Mouse (Mus musculus) myocyte (in vitro differentiated cells): Measurements from ENCODE around the gene Pcna. TPM values are rescaled to one million over a fixed set of nuclear protein-coding genes. Genes with fewer than 3 reads are reported as not detected.

Experiments used
- H3K27me3 ChIP-seq: one replicate; pipeline ENCODE4 v1.6.1; 2011; ENCODE audit not compliant: control insufficient read depth, insufficient read depth, insufficient read length
- H3K36me3 ChIP-seq: one replicate; pipeline ENCODE4 v1.6.1; 2011; ENCODE audit not compliant: control insufficient read depth, insufficient read depth
- H3K4me2 ChIP-seq: one replicate; pipeline ENCODE4 v1.6.1; 2011; ENCODE audit warnings: low read depth, control low read depth
- H3K4me3 ChIP-seq: one replicate; pipeline ENCODE4 v1.5.1; 2011; ENCODE audit warnings: mild to moderate bottlenecking, control low read depth, moderate library complexity
- H3K79me2 ChIP-seq: one replicate; pipeline ENCODE4 v1.6.1; 2011; ENCODE audit not compliant: control insufficient read depth, insufficient read depth
- H3ac ChIP-seq: one replicate; pipeline ENCODE4 v1.6.1; 2011; ENCODE audit not compliant: control insufficient read depth, insufficient read length
- CEBPB ChIP-seq: IDR thresholded peaks from 2 replicates; pipeline ENCODE4 v1.6.1; 2011; ENCODE audit warnings: mild to moderate bottlenecking, moderate library complexity; ENCODE audit not compliant: poor library complexity, insufficient read depth, severe bottlenecking
- E2F4 ChIP-seq: IDR thresholded peaks from one replicate; pipeline ENCODE4 v1.6.1; 2011; ENCODE audit warnings: mild to moderate bottlenecking, control low read depth, moderate library complexity; ENCODE audit not compliant: insufficient read depth
- MAX ChIP-seq: IDR thresholded peaks from one replicate; pipeline ENCODE4 v1.6.1; 2011; ENCODE audit warnings: low read depth, mild to moderate bottlenecking, control low read depth
- MYOD1 ChIP-seq, 3 experiments: IDR thresholded peaks; one replicate each; pipeline ENCODE4 v1.6.1; 2011; ENCODE audit warnings: control low read depth in 2 of 3, low read depth in 2 of 3, mild to moderate bottlenecking in 2 of 3, moderate library complexity in 1 of 3; ENCODE audit not compliant: insufficient read length in 2 of 3, control insufficient read depth in 1 of 3
- MYOG ChIP-seq, 3 experiments: IDR thresholded peaks; one replicate each; pipeline ENCODE4 v1.6.1; 2011; ENCODE audit warnings: control low read depth in 2 of 3, low read depth in 2 of 3, mild to moderate bottlenecking in 2 of 3; ENCODE audit not compliant: insufficient read length in 2 of 3, control insufficient read depth in 1 of 3, insufficient read depth in 1 of 3
- POLR2A ChIP-seq: IDR thresholded peaks from one replicate; pipeline ENCODE4 v1.6.1; 2011; ENCODE audit warnings: low read depth, mild to moderate bottlenecking, control low read depth, moderate library complexity; ENCODE audit not compliant: insufficient read length
- POLR2AphosphoS2 ChIP-seq: IDR thresholded peaks from one replicate; pipeline ENCODE4 v1.6.1; 2011; ENCODE audit warnings: low read depth, control low read depth; ENCODE audit not compliant: insufficient read length
- REST ChIP-seq: IDR thresholded peaks from one replicate; pipeline ENCODE4 v1.6.1; 2011; ENCODE audit warnings: mild to moderate bottlenecking, control low read depth, moderate library complexity; ENCODE audit not compliant: insufficient read depth, insufficient read length
- SRF ChIP-seq: IDR thresholded peaks from one replicate; pipeline ENCODE4 v1.6.1; 2011; ENCODE audit warnings: low read depth; ENCODE audit not compliant: control insufficient read depth, insufficient read length
- TCF12 ChIP-seq: IDR thresholded peaks from one replicate; pipeline ENCODE4 v1.6.1; 2011; ENCODE audit warnings: mild to moderate bottlenecking, control low read depth; ENCODE audit not compliant: poor library complexity, insufficient read depth, severe bottlenecking
- TCF3 ChIP-seq: IDR thresholded peaks from one replicate; pipeline ENCODE4 v1.6.1; 2011; ENCODE audit warnings: low read depth, control low read depth; ENCODE audit not compliant: insufficient read length
- USF1 ChIP-seq: IDR thresholded peaks from one replicate; pipeline ENCODE4 v1.6.1; 2011; ENCODE audit warnings: low read depth, mild to moderate bottlenecking, control low read depth, moderate library complexity
- polyA plus RNA-seq: library from polyadenylated mRNA; unstranded; fragments of >200 nt; fragmentation: generic; extraction: Trizol; gene quantifications from one replicate; pipeline ENCODE4 v1.2.1, GENCODE M21; 2012; ENCODE audit warnings: missing spikeins

Pcna gene
- polyA plus RNA-seq, 1 experiment, result 65.5 TPM

DNA sequence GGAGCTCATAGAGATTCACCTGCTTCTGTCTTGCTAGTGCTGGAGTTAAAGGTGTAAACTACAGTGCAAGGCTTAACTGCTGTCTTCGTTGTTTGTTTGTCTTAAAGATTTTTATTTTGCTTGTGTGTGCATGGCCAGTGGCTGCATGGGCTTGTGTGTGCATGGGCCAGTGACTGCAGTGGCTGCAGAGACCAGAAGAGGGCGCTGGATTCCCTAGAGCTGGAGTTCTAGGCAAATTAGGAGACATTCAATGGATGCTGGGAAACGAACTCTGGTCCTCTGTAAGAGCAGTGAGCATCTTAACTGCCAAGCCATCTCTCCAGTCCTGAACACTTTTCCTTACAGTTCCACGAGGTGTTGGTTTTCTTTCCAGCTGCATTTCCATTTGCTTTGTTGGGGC is 22.4 kb upstream of the Pcna start:
- TF ChIP-seq POLR2A (no peak), MYOD1 (IDR thresholded peaks at IDR 0.05; ENCODE audit: control insufficient read depth in 1 of 3, insufficient read length in 2 of 3, low read depth in 2 of 3) (no peak), TCF3 (no peak), CEBPB (no peak), USF1 (no peak), E2F4 (no peak), MAX (no peak), TCF12 (no peak), REST (no peak), POLR2AphosphoS2 (no peak), SRF (no peak), MYOG (IDR thresholded peaks at IDR 0.05; ENCODE audit: control insufficient read depth in 1 of 3, insufficient read depth in 1 of 3, insufficient read length in 2 of 3, low read depth in 2 of 3) (no peak)
- H3K27me3 ChIP-seq, result no peaks in the 10 kb centered on the region
- no peak overlapping the region for H3ac ChIP-seq
- H3K79me2 ChIP-seq, result peaks cover 49% of the 10 kb centered on the region
- no peak overlapping the region for H3K4me2 ChIP-seq
- H3K4me3 ChIP-seq, result no peak overlapping the region
- H3K36me3 ChIP-seq, result no peaks in the 10 kb centered on the region

DNA sequence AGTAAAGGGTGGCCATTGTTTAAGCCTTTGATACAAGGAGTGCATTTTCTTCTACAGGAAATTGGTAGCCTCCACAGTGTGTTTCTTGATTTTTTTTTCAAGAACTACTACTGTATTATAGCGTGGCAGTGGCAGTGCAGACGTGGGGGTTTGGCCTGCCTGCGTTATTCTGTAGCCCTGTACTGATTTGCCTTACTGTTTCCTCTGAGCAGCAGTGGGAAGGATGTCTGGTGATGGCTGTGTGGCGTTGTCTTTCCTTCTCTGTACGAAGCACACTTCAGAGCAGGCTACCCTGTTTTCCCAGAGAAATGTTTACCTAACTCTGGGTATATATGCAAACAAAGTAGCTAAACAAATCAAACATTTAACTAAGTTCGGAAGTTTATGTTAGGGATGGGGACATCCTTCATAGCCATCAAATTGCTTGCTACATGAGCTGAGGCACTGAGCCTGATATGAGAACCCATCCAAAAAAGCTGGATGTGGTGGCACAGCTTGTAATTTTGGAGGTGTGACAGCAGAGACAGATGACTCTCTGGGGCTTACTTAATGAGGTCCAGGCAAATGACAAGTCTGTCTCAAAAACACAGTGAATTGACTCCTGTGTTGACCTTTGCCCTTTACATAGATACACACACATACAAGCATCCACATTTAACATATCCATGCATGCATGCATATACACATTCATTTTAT is 19.7 kb upstream of the Pcna start:
- no peak overlapping the region for H3K4me2 ChIP-seq

DNA sequence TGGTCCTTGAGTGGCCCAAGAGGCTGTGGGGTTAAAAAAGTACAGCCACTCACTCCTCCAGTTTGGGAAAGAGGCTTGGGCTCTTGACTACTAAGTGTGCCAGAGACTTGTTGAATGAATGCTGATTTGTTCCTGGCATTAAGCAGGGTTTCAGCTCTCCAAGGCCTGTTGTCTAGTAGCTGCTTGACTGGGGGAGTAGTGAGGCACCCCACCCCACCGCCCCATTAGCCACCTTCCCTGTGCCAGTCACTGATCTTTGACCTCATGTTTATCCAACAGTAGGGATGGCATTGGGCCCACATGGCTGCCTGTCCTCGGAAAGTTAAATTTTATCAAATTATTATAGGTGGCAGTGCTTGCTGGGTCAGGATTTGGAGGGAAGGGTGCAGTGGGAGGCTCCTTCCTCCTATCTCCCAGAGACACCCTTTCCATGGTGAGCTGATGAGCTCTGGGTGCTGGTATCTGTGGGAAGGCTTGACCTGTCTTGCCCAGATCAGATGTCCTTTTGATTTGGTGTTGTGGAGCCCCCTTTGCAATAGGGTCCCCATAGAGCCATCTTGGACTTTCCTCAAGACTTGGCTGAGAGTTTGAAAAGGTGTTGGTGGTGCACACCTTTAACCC is 17.3 kb upstream of the Pcna start:
- no peak for TF ChIP-seq MAX
- no peak for TF ChIP-seq E2F4
- no peak for TF ChIP-seq POLR2A
- TF ChIP-seq USF1, result no peak
- TF ChIP-seq TCF12, result no peak
- TF ChIP-seq MYOG (IDR thresholded peaks at IDR 0.05; ENCODE audit: control insufficient read depth in 1 of 3, insufficient read depth in 1 of 3, insufficient read length in 2 of 3, low read depth in 2 of 3), result no peak
- no peak for TF ChIP-seq REST
- peaks cover 73% of the 10 kb centered on the region for H3K79me2 ChIP-seq
- no peaks in the 10 kb centered on the region for H3K27me3 ChIP-seq
- no peak overlapping the region for H3K4me2 ChIP-seq
- H3ac ChIP-seq, result no peak overlapping the region
- no peaks in the 10 kb centered on the region for H3K36me3 ChIP-seq
- H3K4me3 ChIP-seq, result no peak overlapping the region

More for the DNA sequence above, 19.7 kb upstream of the Pcna start:
- no peaks in the 10 kb centered on the region for H3K27me3 ChIP-seq
- H3ac ChIP-seq, result no peak overlapping the region
- H3K4me3 ChIP-seq, result no peak overlapping the region
- H3K36me3 ChIP-seq, result no peaks in the 10 kb centered on the region
- peaks cover 62% of the 10 kb centered on the region for H3K79me2 ChIP-seq
- no peak for TF ChIP-seq REST
- TF ChIP-seq POLR2A, result no peak
- TF ChIP-seq CEBPB, result no peak
- TF ChIP-seq MYOD1 (IDR thresholded peaks at IDR 0.05; ENCODE audit: control insufficient read depth in 1 of 3, insufficient read length in 2 of 3, low read depth in 2 of 3), result no peak

DNA sequence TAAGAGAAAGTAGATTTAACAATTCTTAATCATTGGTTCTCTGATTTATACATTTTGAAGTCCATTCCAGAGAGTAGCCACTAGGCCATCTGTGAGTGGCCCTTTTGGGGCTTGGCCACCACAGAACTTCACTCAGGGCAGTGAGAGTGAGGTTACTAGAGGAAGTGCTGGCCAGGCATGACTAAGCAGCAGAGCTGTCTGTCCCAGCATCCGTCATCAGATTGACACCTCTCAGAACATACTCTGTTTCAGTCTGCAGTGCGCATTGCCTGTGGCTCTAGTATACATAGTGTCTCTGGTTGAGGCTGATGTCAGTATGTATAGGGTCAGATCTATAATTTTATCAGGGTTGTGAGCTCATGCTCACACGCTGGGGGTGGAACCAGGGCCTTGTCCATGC is 16.1 kb upstream of the Pcna start:
- Histone ChIP-seq H3ac (no peak overlapping the region), H3K27me3 (no peaks in the 10 kb centered on the region), H3K4me2 (no peak overlapping the region), H3K4me3 (no peak overlapping the region), H3K79me2 (peaks cover 75% of the 10 kb centered on the region), H3K36me3 (no peaks in the 10 kb centered on the region)
- no peak for TF ChIP-seq USF1
- TF ChIP-seq MYOG (IDR thresholded peaks at IDR 0.05; ENCODE audit: control insufficient read depth in 1 of 3, insufficient read depth in 1 of 3, insufficient read length in 2 of 3, low read depth in 2 of 3), result no peak
- no peak for TF ChIP-seq TCF12
- TF ChIP-seq E2F4, result no peak

DNA sequence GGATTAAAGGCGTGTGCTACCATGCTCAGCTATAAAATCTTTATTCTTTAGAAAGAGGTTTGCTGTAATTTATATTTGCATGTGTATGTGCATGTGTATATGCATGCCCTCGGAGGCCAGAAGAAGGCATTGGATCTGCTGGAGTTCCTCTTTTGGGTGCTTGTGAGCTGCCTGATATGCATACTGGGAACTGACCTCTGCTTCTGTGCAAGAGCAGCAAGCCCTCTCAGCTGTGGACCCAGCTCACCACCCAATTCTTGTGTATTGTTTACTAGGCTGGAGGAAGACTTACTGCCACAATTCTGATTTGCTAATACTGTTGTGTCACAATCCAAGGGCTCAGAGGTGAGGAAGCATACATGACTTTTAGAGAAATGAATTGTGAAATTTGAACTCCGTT is 13.0 kb upstream of the Pcna start:
- Histone ChIP-seq H3K36me3 (no peaks in the 10 kb centered on the region), H3K79me2 (peaks cover 60% of the 10 kb centered on the region), H3K27me3 (no peaks in the 10 kb centered on the region), H3ac (no peak overlapping the region), H3K4me3 (no peak overlapping the region), H3K4me2 (no peak overlapping the region)
- TF ChIP-seq POLR2A (no peak), MYOG (IDR thresholded peaks at IDR 0.05; ENCODE audit: control insufficient read depth in 1 of 3, insufficient read depth in 1 of 3, insufficient read length in 2 of 3, low read depth in 2 of 3) (no peak), TCF12 (no peak), E2F4 (no peak), SRF (no peak), TCF3 (no peak), USF1 (no peak), CEBPB (no peak), REST (no peak), MAX (no peak), POLR2AphosphoS2 (no peak), MYOD1 (IDR thresholded peaks at IDR 0.05; ENCODE audit: control insufficient read depth in 1 of 3, insufficient read length in 2 of 3, low read depth in 2 of 3) (no peak)

DNA sequence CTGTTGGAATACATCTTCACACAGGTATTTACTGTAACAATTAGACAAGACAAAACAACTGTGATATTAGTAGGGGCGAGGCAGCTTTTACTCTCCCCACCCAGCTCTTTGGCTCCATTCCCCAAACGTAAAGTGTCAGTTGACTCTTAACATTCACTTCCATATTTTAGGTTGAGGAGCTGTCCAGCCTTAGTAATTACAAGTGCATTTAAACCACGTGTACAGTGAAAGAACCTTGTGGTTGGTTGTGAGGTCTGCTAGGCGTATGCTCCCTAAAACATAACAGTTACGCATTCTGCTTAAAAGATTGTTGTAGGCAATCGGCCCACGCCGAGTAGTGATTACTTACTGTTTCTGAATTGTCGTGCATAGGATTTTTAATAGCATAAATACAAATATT is 12.1 kb upstream of the Pcna start:
- Histone ChIP-seq H3K79me2 (peaks cover 53% of the 10 kb centered on the region), H3ac (no peak overlapping the region), H3K4me3 (no peak overlapping the region), H3K36me3 (no peaks in the 10 kb centered on the region), H3K27me3 (no peaks in the 10 kb centered on the region), H3K4me2 (no peak overlapping the region)
- TF ChIP-seq MYOD1 (IDR thresholded peaks at IDR 0.05; ENCODE audit: control insufficient read depth in 1 of 3, insufficient read length in 2 of 3, low read depth in 2 of 3), result no peak
- TF ChIP-seq MAX, result no peak
- no peak for TF ChIP-seq TCF3
- TF ChIP-seq REST, result no peak
- TF ChIP-seq POLR2AphosphoS2, result no peak
- TF ChIP-seq TCF12, result no peak
- no peak for TF ChIP-seq E2F4
- TF ChIP-seq SRF, result no peak
- TF ChIP-seq MYOG (IDR thresholded peaks at IDR 0.05; ENCODE audit: control insufficient read depth in 1 of 3, insufficient read depth in 1 of 3, insufficient read length in 2 of 3, low read depth in 2 of 3), result no peak
- TF ChIP-seq USF1, result no peak
